Mouse (Mus musculus) intestine, postnatal 0 days (tissue): ENCODE results near the gene Gm3383. TPM values are rescaled to one million over a fixed set of nuclear protein-coding genes. Genes with fewer than 3 reads are reported as not detected.
"Not testable (repeated sequence)": the region's sequence is repeated elsewhere in the genome, so short reads cannot be mapped to it uniquely, and the experiment has no call there.

Experiments
- ATAC-seq: fragments of 200-750 bp; cut with Nextera tagmentation; 2 replicates; pipeline ENCODE4 v1.8.0; 2017; ENCODE audit warnings: mild to moderate bottlenecking, moderate TSS enrichment, moderate library complexity
- H3K27ac ChIP-seq: fragments of 300-500 bp; sonication (generic); 2 replicates; pipeline ENCODE4 v1.5.1; 2014; ENCODE audit warnings: mild to moderate bottlenecking, low read depth, low read length, moderate library complexity
- H3K27me3 ChIP-seq: fragments of 300-500 bp; sonication (generic); replicated peaks from 2 replicates; pipeline ENCODE4 v1.6.1; 2014; ENCODE audit warnings: low read length, mixed read lengths; ENCODE audit not compliant: control insufficient read depth, insufficient read depth
- H3K36me3 ChIP-seq: fragments of 300-500 bp; sonication (generic); 2 replicates; pipeline ENCODE4 v1.6.1; 2014; ENCODE audit warnings: mild to moderate bottlenecking, moderate library complexity; ENCODE audit not compliant: control insufficient read depth, insufficient read depth
- H3K4me1 ChIP-seq: fragments of 300-500 bp; sonication (generic); replicated peaks from 2 replicates; pipeline ENCODE4 v1.6.1; 2014; ENCODE audit warnings: antibody characterized with exemption, low read length, mixed read lengths; ENCODE audit not compliant: control insufficient read depth, insufficient read depth
- H3K4me2 ChIP-seq: fragments of 300-500 bp; sonication (generic); replicated peaks from 2 replicates; pipeline ENCODE4 v1.6.1; 2014; ENCODE audit warnings: low read depth, mild to moderate bottlenecking, moderate library complexity
- H3K4me3 ChIP-seq: fragments of 300-500 bp; sonication (generic); 2 replicates; pipeline ENCODE4 v1.5.1; 2014; ENCODE audit warnings: low read depth, low read length
- H3K9ac ChIP-seq: fragments of 300-500 bp; sonication (generic); 2 replicates; pipeline ENCODE4 v1.6.1; 2014; ENCODE audit warnings: mild to moderate bottlenecking, low read depth, low read length
- H3K9me3 ChIP-seq: fragments of 300-500 bp; sonication (generic); 2 replicates; pipeline ENCODE4 v1.6.1; 2016; ENCODE audit warnings: mixed run types; ENCODE audit not compliant: control insufficient read depth
- WGBS: fragments of 180-500 bp; shearing (Covaris S2); extraction: QIAGEN DNeasy Blood & Tissue Kit; methylation state at CpG from one replicate; pipeline ENCODE4 v1.1.7; 2014; 5-methylcytosine and 5-hydroxymethylcytosine counted together
- polyA plus RNA-seq: library from polyadenylated mRNA; unstranded; fragments of >200 nt; fragmentation: Nextera tagmentation; extraction: Ambion mirVana; gene quantifications from 2 replicates; pipeline ENCODE4 v1.2.1, GENCODE M21; 2015

Gm3383 gene
- 0.25 and 0.30 TPM in 2 replicates for polyA plus RNA-seq

GRCm38 (mm10) chr14:5807882-5808281 is at the start of gene Gm3383:
Gene Gm3383, minus strand, starts transcription at chr14:5807982.
- H3K36me3 ChIP-seq, H3K9me3 ChIP-seq, H3K4me1 ChIP-seq, H3K27ac ChIP-seq, H3K4me2 ChIP-seq, H3K9ac ChIP-seq, H3K4me3 ChIP-seq, ATAC-seq, H3K27me3 ChIP-seq: not testable (repeated sequence)
- no CpG with 5 or more reads among the region's 3 CpGs for WGBS

- not testable (repeated sequence) for ATAC-seq, H3K36me3 ChIP-seq, H3K4me2 ChIP-seq, H3K4me3 ChIP-seq, H3K27ac ChIP-seq, H3K27me3 ChIP-seq, H3K4me1 ChIP-seq, H3K9ac ChIP-seq, H3K9me3 ChIP-seq
- WGBS = 77% methylated on average over 3 of the region's 3 CpGs
Observed at GRCm38 (mm10) chr14:5855911-5856310, 48.1 kb upstream of the Gm3383 start.

- not testable (repeated sequence) for H3K4me3 ChIP-seq, H3K4me1 ChIP-seq, H3K36me3 ChIP-seq, H3K9ac ChIP-seq, H3K27me3 ChIP-seq, H3K9me3 ChIP-seq, H3K27ac ChIP-seq, ATAC-seq, H3K4me2 ChIP-seq
- no CpG with 5 or more reads among the region's 3 CpGs for WGBS
Observed at GRCm38 (mm10) chr14:5830229-5830628, 22.4 kb upstream of the Gm3383 start, which contains the start of gene Gm3424. Gene Gm3424, minus strand, starts transcription at chr14:5830329.

- H3K36me3 ChIP-seq, H3K27me3 ChIP-seq, H3K9ac ChIP-seq, H3K4me3 ChIP-seq, H3K4me1 ChIP-seq, ATAC-seq, H3K27ac ChIP-seq, H3K4me2 ChIP-seq, H3K9me3 ChIP-seq: not testable (repeated sequence)
- no CpG with 5 or more reads among the region's 47 CpGs for WGBS
Observed at GRCm38 (mm10) chr14:5812699-5813356, 5.0 kb upstream of the Gm3383 start.

GRCm38 (mm10) chr14:5741477-5741876 is 66.3 kb downstream of the Gm3383 start, which contains the start of gene Gm3373:
Gene Gm3373, minus strand, starts transcription at chr14:5741577.
- no CpG with 5 or more reads among the region's 37 CpGs for WGBS
- not testable (repeated sequence) for H3K27ac ChIP-seq, H3K4me3 ChIP-seq, H3K9ac ChIP-seq, H3K36me3 ChIP-seq, H3K4me1 ChIP-seq, H3K27me3 ChIP-seq, H3K9me3 ChIP-seq, ATAC-seq, H3K4me2 ChIP-seq

- not testable (repeated sequence) for H3K9me3 ChIP-seq, ATAC-seq, H3K9ac ChIP-seq, H3K4me3 ChIP-seq, H3K4me2 ChIP-seq, H3K27ac ChIP-seq, H3K36me3 ChIP-seq, H3K27me3 ChIP-seq, H3K4me1 ChIP-seq
- WGBS = no CpG with 5 or more reads among the region's 2 CpGs
Observed at GRCm38 (mm10) chr14:5687357-5687756, 120.4 kb downstream of the Gm3383 start, which contains the start of gene Gm9603. Gene Gm9603, minus strand, starts transcription at chr14:5687457.

- not testable (repeated sequence) for H3K9me3 ChIP-seq, H3K27me3 ChIP-seq, H3K4me3 ChIP-seq, H3K27ac ChIP-seq, H3K4me1 ChIP-seq, H3K36me3 ChIP-seq, H3K9ac ChIP-seq, H3K4me2 ChIP-seq, ATAC-seq
- no CpG with 5 or more reads among the region's 1 CpGs for WGBS
Observed at GRCm38 (mm10) chr14:5632928-5633327, 174.9 kb downstream of the Gm3383 start, which contains the start of gene Gm8265. Gene Gm8265, minus strand, starts transcription at chr14:5633028.

Other genes starting within 250 kb of the Gm3383 start
- not detected in 2 replicates for gene Gm8265, start 175.0 kb downstream of the Gm3383 start, polyA plus RNA-seq
- gene Gm9603, start 120.5 kb downstream of the Gm3383 start, polyA plus RNA-seq = not detected in 2 replicates
- gene Gm3373, start 66.4 kb downstream of the Gm3383 start, polyA plus RNA-seq = 0.26 TPM in 1 of 2 replicates, not detected in the other
- gene Gm3424, start 22.3 kb upstream of the Gm3383 start, polyA plus RNA-seq = not detected in 2 replicates
- not detected in 2 replicates for gene Gm8237, start 72.4 kb upstream of the Gm3383 start, polyA plus RNA-seq
- gene Gm3248, start 153.8 kb upstream of the Gm3383 start, polyA plus RNA-seq = 0.17 and 0.24 TPM in 2 replicates
- gene Gm3453, start 171.2 kb upstream of the Gm3383 start, polyA plus RNA-seq = not detected in 2 replicates